Mouse (Mus musculus) midbrain, embryonic 15.5 days (tissue): ENCODE measurements at regions not wholly inside any gene's neighbourhood (a gene's known extent, or its start where the extent isn't known, plus 50 kb on each side); places are given as distances from the start of the nearest gene placed in this dataset.

Experiments
- ATAC-seq: fragments of 200-750 bp; cut with Nextera tagmentation; replicated peaks from 2 replicates; pipeline ENCODE4 v1.8.0; 2017; ENCODE audit warnings: moderate TSS enrichment
- H3K27ac ChIP-seq: fragments of 300-500 bp; sonication (generic); 2 replicates; pipeline ENCODE4 v1.5.1; 2015; ENCODE audit warnings: mild to moderate bottlenecking, inconsistent platforms
- H3K27me3 ChIP-seq: fragments of 300-500 bp; sonication (generic); replicated peaks from 2 replicates; pipeline ENCODE4 v1.6.1; 2015; ENCODE audit warnings: inconsistent platforms
- H3K36me3 ChIP-seq: fragments of 300-500 bp; sonication (generic); replicated peaks from 2 replicates; pipeline ENCODE4 v1.6.1; 2015; ENCODE audit warnings: inconsistent platforms
- H3K4me1 ChIP-seq: fragments of 300-500 bp; sonication (generic); 2 replicates; pipeline ENCODE4 v1.6.1; 2015; ENCODE audit warnings: inconsistent platforms
- H3K4me2 ChIP-seq: fragments of 300-500 bp; sonication (generic); 2 replicates; pipeline ENCODE4 v1.6.1; 2015; ENCODE audit warnings: inconsistent platforms, mild to moderate bottlenecking, moderate library complexity
- H3K4me3 ChIP-seq: fragments of 300-500 bp; sonication (generic); 2 replicates; pipeline ENCODE4 v1.5.1; 2015; ENCODE audit warnings: mild to moderate bottlenecking, inconsistent platforms
- H3K9ac ChIP-seq: fragments of 300-500 bp; sonication (generic); 2 replicates; pipeline ENCODE4 v1.6.1; 2015; ENCODE audit warnings: mild to moderate bottlenecking, inconsistent platforms
- H3K9me3 ChIP-seq: fragments of 300-500 bp; sonication (generic); 2 replicates; pipeline ENCODE4 v1.6.1; 2016; ENCODE audit warnings: inconsistent platforms
- WGBS: fragments of 180-500 bp; shearing (Covaris S2); methylation state at CpG from one replicate; pipeline ENCODE4 v1.1.7; 2015; ENCODE audit warnings: mixed read lengths; 5-methylcytosine and 5-hydroxymethylcytosine counted together

- ATAC-seq, result no peak
- 63% methylated on average over 8 of the region's 8 CpGs for WGBS
- H3K27ac ChIP-seq, result no peak overlapping the region
These were observed 320.4 kb downstream of the Synb start for GRCm38 (mm10) chr14:68973636-68974101.

GRCm38 (mm10) chr14:68966758-68967157 lies 327.3 kb downstream of the Synb start:
- H3K4me1 ChIP-seq, result no peaks in the 10 kb centered on the region
- H3K4me2 ChIP-seq, result no peak overlapping the region
- ATAC-seq, result no peak
- no peaks in the 10 kb centered on the region for H3K9me3 ChIP-seq
- H3K9ac ChIP-seq, result no peak overlapping the region
- no peaks in the 10 kb centered on the region for H3K36me3 ChIP-seq
- H3K4me3 ChIP-seq, result no peak overlapping the region
- no peak overlapping the region for H3K27ac ChIP-seq
- no peaks in the 10 kb centered on the region for H3K27me3 ChIP-seq
- 0% methylated on average over 1 of the region's 1 CpGs for WGBS

More at GRCm38 (mm10) chr14:68973636-68974101, 320.4 kb downstream of the Synb start:
- Histone ChIP-seq H3K27me3 (no peaks in the 10 kb centered on the region), H3K36me3 (no peaks in the 10 kb centered on the region), H3K4me2 (no peak overlapping the region), H3K9me3 (no peaks in the 10 kb centered on the region), H3K4me3 (no peak overlapping the region), H3K4me1 (0 out of 2 replicates have a peak, but pooled peaks cover 4% of the 10 kb centered on the region), H3K9ac (no peak overlapping the region)

- no peaks in the 10 kb centered on the region for H3K4me1 ChIP-seq
- ATAC-seq, result no peak
- H3K9ac ChIP-seq, result no peak overlapping the region
- H3K27ac ChIP-seq, result no peak overlapping the region
- H3K4me3 ChIP-seq, result no peak overlapping the region
- H3K36me3 ChIP-seq, result no peaks in the 10 kb centered on the region
- H3K27me3 ChIP-seq, result no peaks in the 10 kb centered on the region
- WGBS, result 64% methylated on average over 9 of the region's 9 CpGs
- no peaks in the 10 kb centered on the region for H3K9me3 ChIP-seq
- no peak overlapping the region for H3K4me2 ChIP-seq
These were observed 339.3 kb downstream of the Synb start for GRCm38 (mm10) chr14:68954577-68955460.

GRCm38 (mm10) chr14:68945906-68946305 lies 348.2 kb downstream of the Synb start:
- no peak for ATAC-seq
- H3K4me2 ChIP-seq, result no peak overlapping the region
- no peak overlapping the region for H3K9ac ChIP-seq
- H3K27me3 ChIP-seq, result no peaks in the 10 kb centered on the region
- no peak overlapping the region for H3K27ac ChIP-seq
- H3K9me3 ChIP-seq, result no peaks in the 10 kb centered on the region
- H3K4me1 ChIP-seq, result no peaks in the 10 kb centered on the region; the same call in 1 of the 2 replicates
- WGBS, result 93% methylated on average over 3 of the region's 3 CpGs
- no peaks in the 10 kb centered on the region for H3K36me3 ChIP-seq
- no peak overlapping the region for H3K4me3 ChIP-seq

GRCm38 (mm10) chr14:68945434-68945833 lies 348.7 kb downstream of the Synb start:
- no peaks in the 10 kb centered on the region for H3K36me3 ChIP-seq
- no peak overlapping the region for H3K4me3 ChIP-seq
- 64% methylated on average over 4 of the region's 4 CpGs for WGBS
- no peak overlapping the region for H3K9ac ChIP-seq
- ATAC-seq, result no peak
- no peak overlapping the region for H3K4me2 ChIP-seq
- no peaks in the 10 kb centered on the region for H3K9me3 ChIP-seq
- H3K27ac ChIP-seq, result no peak overlapping the region
- H3K4me1 ChIP-seq, result no peaks in the 10 kb centered on the region; the same call in 1 of the 2 replicates
- no peaks in the 10 kb centered on the region for H3K27me3 ChIP-seq

GRCm38 (mm10) chr14:68941759-68942158 lies 352.3 kb downstream of the Synb start:
- 77% methylated on average over 2 of the region's 2 CpGs for WGBS
- no peak overlapping the region for H3K4me2 ChIP-seq
- no peaks in the 10 kb centered on the region for H3K27me3 ChIP-seq
- no peaks in the 10 kb centered on the region for H3K36me3 ChIP-seq
- no peak overlapping the region for H3K9ac ChIP-seq
- no peak for ATAC-seq
- no peaks in the 10 kb centered on the region; the same call in 1 of the 2 replicates for H3K4me1 ChIP-seq
- H3K4me3 ChIP-seq, result no peak overlapping the region
- no peaks in the 10 kb centered on the region for H3K9me3 ChIP-seq
- no peak overlapping the region for H3K27ac ChIP-seq

- no peak for ATAC-seq
- H3K9me3 ChIP-seq, result no peaks in the 10 kb centered on the region
- no peak overlapping the region for H3K4me3 ChIP-seq
- 49% methylated on average over 7 of the region's 7 CpGs for WGBS
- no peak overlapping the region for H3K4me2 ChIP-seq
- no peak overlapping the region for H3K9ac ChIP-seq
- no peaks in the 10 kb centered on the region for H3K36me3 ChIP-seq
- no peak overlapping the region for H3K27ac ChIP-seq
- no peaks in the 10 kb centered on the region; the same call in 1 of the 2 replicates for H3K4me1 ChIP-seq
- no peaks in the 10 kb centered on the region for H3K27me3 ChIP-seq
These were observed 352.9 kb downstream of the Synb start for GRCm38 (mm10) chr14:68941132-68941690.

- Histone ChIP-seq H3K9me3 (no peaks in the 10 kb centered on the region), H3K4me3 (no peak overlapping the region), H3K36me3 (no peaks in the 10 kb centered on the region), H3K9ac (no peak overlapping the region), H3K27ac (0 out of 2 replicates have a peak overlapping the region, but pooled peaks have one; percentile 46), H3K27me3 (no peaks in the 10 kb centered on the region), H3K4me1 (peaks cover 15% of the 10 kb centered on the region), H3K4me2 (no peak overlapping the region)
- WGBS, result 79% methylated on average over 6 of the region's 6 CpGs
- ATAC-seq, result peak; percentile 52; the same call in 1 of the 2 replicates
These were observed 358.8 kb downstream of the Synb start for GRCm38 (mm10) chr14:68935303-68935662.

- Histone ChIP-seq H3K36me3 (no peaks in the 10 kb centered on the region), H3K9ac (no peak overlapping the region), H3K27ac (peak overlapping the region; percentile 46; the same call in 1 of the 2 replicates), H3K9me3 (no peaks in the 10 kb centered on the region), H3K4me2 (peak overlapping the region; percentile 10; the same call in 1 of the 2 replicates), H3K4me1 (peaks cover 15% of the 10 kb centered on the region), H3K4me3 (no peak overlapping the region), H3K27me3 (no peaks in the 10 kb centered on the region)
- WGBS, result 21% methylated on average over 12 of the region's 12 CpGs
- ATAC-seq, result peak; percentile 80
These were observed 359.3 kb downstream of the Synb start for GRCm38 (mm10) chr14:68934611-68935302.

- no peak for ATAC-seq
- Histone ChIP-seq H3K9ac (no peak overlapping the region), H3K36me3 (no peaks in the 10 kb centered on the region), H3K4me2 (no peak overlapping the region), H3K9me3 (no peaks in the 10 kb centered on the region), H3K27ac (no peak overlapping the region), H3K4me1 (peaks cover 6% of the 10 kb centered on the region), H3K4me3 (no peak overlapping the region), H3K27me3 (no peaks in the 10 kb centered on the region)
- 87% methylated on average over 4 of the region's 4 CpGs for WGBS
These were observed 366.3 kb downstream of the Synb start for GRCm38 (mm10) chr14:68927814-68928213.

GRCm38 (mm10) chr14:68923054-68923453 lies 371.0 kb downstream of the Synb start:
- no peaks in the 10 kb centered on the region for H3K9me3 ChIP-seq
- no peak overlapping the region for H3K4me3 ChIP-seq
- H3K4me1 ChIP-seq, result peaks cover 13% of the 10 kb centered on the region
- 7% methylated on average over 2 of the region's 2 CpGs for WGBS
- peak overlapping the region; percentile 45; the same call in 1 of the 2 replicates for H3K27ac ChIP-seq
- H3K36me3 ChIP-seq, result no peaks in the 10 kb centered on the region
- H3K9ac ChIP-seq, result no peak overlapping the region
- H3K27me3 ChIP-seq, result no peaks in the 10 kb centered on the region
- H3K4me2 ChIP-seq, result no peak overlapping the region
- peak; percentile 93 for ATAC-seq

GRCm38 (mm10) chr14:68922035-68922434 lies 372.1 kb downstream of the Synb start:
- Histone ChIP-seq H3K4me1 (peaks cover 13% of the 10 kb centered on the region), H3K4me3 (no peak overlapping the region), H3K9ac (no peak overlapping the region), H3K4me2 (no peak overlapping the region), H3K36me3 (no peaks in the 10 kb centered on the region), H3K27me3 (no peaks in the 10 kb centered on the region), H3K27ac (no peak overlapping the region), H3K9me3 (no peaks in the 10 kb centered on the region)
- 58% methylated on average over 2 of the region's 2 CpGs for WGBS
- ATAC-seq, result no peak
